Mouse (Mus musculus) forebrain, embryonic 16.5 days (tissue): ENCODE data around the gene Fgd6. TPM values are rescaled to one million over a fixed set of nuclear protein-coding genes. Genes with fewer than 3 reads are reported as not detected.

Source experiments
- ATAC-seq: fragments of 200-750 bp; cut with Nextera tagmentation; 2 replicates; pipeline ENCODE4 v1.8.0; 2017; ENCODE audit warnings: mild to moderate bottlenecking, moderate library complexity
- H3K27ac ChIP-seq: fragments of 300-500 bp; sonication (generic); 2 replicates; pipeline ENCODE4 v1.5.1; 2014; ENCODE audit warnings: low read length, control low read depth
- H3K27me3 ChIP-seq: fragments of 300-500 bp; sonication (generic); replicated peaks from 2 replicates; pipeline ENCODE4 v1.6.1; 2014; ENCODE audit warnings: low read length; ENCODE audit not compliant: control insufficient read depth, insufficient read depth
- H3K36me3 ChIP-seq: fragments of 300-500 bp; sonication (generic); 2 replicates; pipeline ENCODE4 v1.6.1; 2014; ENCODE audit not compliant: control insufficient read depth, insufficient read depth
- H3K4me1 ChIP-seq: fragments of 300-500 bp; sonication (generic); replicated peaks from 2 replicates; pipeline ENCODE4 v1.6.1; 2014; ENCODE audit warnings: low read length; ENCODE audit not compliant: control insufficient read depth, insufficient read depth
- H3K4me2 ChIP-seq: fragments of 300-500 bp; sonication (generic); 2 replicates; pipeline ENCODE4 v1.6.1; 2014; ENCODE audit warnings: mild to moderate bottlenecking, low read length, control low read depth
- H3K4me3 ChIP-seq: fragments of 300-500 bp; sonication (generic); replicated peaks from 2 replicates; pipeline ENCODE4 v1.5.1; 2014; ENCODE audit warnings: mild to moderate bottlenecking, low read length, control low read depth
- H3K9ac ChIP-seq: fragments of 300-500 bp; sonication (generic); replicated peaks from 2 replicates; pipeline ENCODE4 v1.6.1; 2014; ENCODE audit warnings: low read depth, low read length, control low read depth
- H3K9me3 ChIP-seq: fragments of 300-500 bp; sonication (generic); 2 replicates; pipeline ENCODE4 v1.6.1; 2016; ENCODE audit warnings: low read length; ENCODE audit not compliant: control insufficient read depth
- WGBS: fragments of 180-500 bp; shearing (Covaris S2); extraction: QIAGEN DNeasy Blood & Tissue Kit; methylation state at CpG from one replicate; pipeline ENCODE4 v1.1.7; 2014; 5-methylcytosine and 5-hydroxymethylcytosine counted together
- polyA plus RNA-seq: library from polyadenylated mRNA; unstranded; fragments of >200 nt; fragmentation: Nextera tagmentation; extraction: Ambion mirVana; gene quantifications from 2 replicates; pipeline ENCODE4 v1.2.1, GENCODE M21; 2015

Gene Fgd6
- polyA plus RNA-seq, 1 experiment from 2014 or later = 1.6 TPM

- no peaks in the 10 kb centered on the region for H3K9me3 ChIP-seq
- H3K36me3 ChIP-seq = no peaks in the 10 kb centered on the region
- H3K4me3 ChIP-seq = no peak overlapping the region
- no peak for ATAC-seq
- H3K27me3 ChIP-seq = no peaks in the 10 kb centered on the region
- no peak overlapping the region for H3K9ac ChIP-seq
- peaks cover 15% of the 10 kb centered on the region for H3K4me1 ChIP-seq
- H3K4me2 ChIP-seq = no peak overlapping the region
- H3K27ac ChIP-seq = no peak overlapping the region
- 82% methylated on average over 4 of the region's 4 CpGs for WGBS
These were observed 115.7 kb downstream of the Fgd6 start for GRCm38 (mm10) chr10:94151488-94151887.

GRCm38 (mm10) chr10:94153841-94154240, 118.0 kb downstream of the Fgd6 start:
- H3K9me3 ChIP-seq = no peaks in the 10 kb centered on the region

GRCm38 (mm10) chr10:94158962-94159361, 123.2 kb downstream of the Fgd6 start:
- 88% methylated on average over 6 of the region's 6 CpGs for WGBS
- H3K9me3 ChIP-seq = no peaks in the 10 kb centered on the region
- no peak overlapping the region for H3K4me2 ChIP-seq
- H3K4me1 ChIP-seq = no peaks in the 10 kb centered on the region
- H3K4me3 ChIP-seq = no peak overlapping the region
- no peak overlapping the region for H3K27ac ChIP-seq
- no peak overlapping the region for H3K9ac ChIP-seq
- H3K36me3 ChIP-seq = peaks cover 10% of the 10 kb centered on the region
- no peaks in the 10 kb centered on the region for H3K27me3 ChIP-seq
- no peak for ATAC-seq

More at GRCm38 (mm10) chr10:94153841-94154240, 118.0 kb downstream of the Fgd6 start:
- ATAC-seq = no peak
- Histone ChIP-seq H3K9ac (no peak overlapping the region), H3K4me1 (peaks cover 7% of the 10 kb centered on the region), H3K36me3 (no peaks in the 10 kb centered on the region), H3K27me3 (no peaks in the 10 kb centered on the region), H3K27ac (no peak overlapping the region), H3K4me2 (no peak overlapping the region), H3K4me3 (no peak overlapping the region)

- no peak for ATAC-seq
- 95% methylated on average over 4 of the region's 4 CpGs for WGBS
- no peak overlapping the region for H3K27ac ChIP-seq
- peaks cover 10% of the 10 kb centered on the region for H3K36me3 ChIP-seq
- no peak overlapping the region for H3K9ac ChIP-seq
- H3K4me2 ChIP-seq = no peak overlapping the region
- H3K4me1 ChIP-seq = no peaks in the 10 kb centered on the region
- no peaks in the 10 kb centered on the region for H3K9me3 ChIP-seq
- H3K27me3 ChIP-seq = no peaks in the 10 kb centered on the region
- no peak overlapping the region for H3K4me3 ChIP-seq
These were observed 123.6 kb downstream of the Fgd6 start for GRCm38 (mm10) chr10:94159406-94159805.

GRCm38 (mm10) chr10:94161051-94161765, 125.4 kb downstream of the Fgd6 start:
- Histone ChIP-seq H3K4me3 (no peak overlapping the region), H3K4me1 (no peaks in the 10 kb centered on the region), H3K9ac (no peak overlapping the region), H3K4me2 (no peak overlapping the region), H3K27me3 (no peaks in the 10 kb centered on the region), H3K9me3 (no peaks in the 10 kb centered on the region), H3K27ac (no peak overlapping the region), H3K36me3 (peaks cover 12% of the 10 kb centered on the region)
- 98% methylated on average over 5 of the region's 5 CpGs for WGBS
- no peak for ATAC-seq

- H3K4me2 ChIP-seq = no peak overlapping the region
- no peak overlapping the region for H3K4me3 ChIP-seq
- 97% methylated on average over 7 of the region's 7 CpGs for WGBS
- no peak overlapping the region for H3K27ac ChIP-seq
- no peak overlapping the region for H3K9ac ChIP-seq
- no peak for ATAC-seq
- peaks cover 3% of the 10 kb centered on the region; the same call in 1 of the 2 replicates for H3K4me1 ChIP-seq
- H3K36me3 ChIP-seq = peaks cover 13% of the 10 kb centered on the region
- H3K27me3 ChIP-seq = no peaks in the 10 kb centered on the region
- no peaks in the 10 kb centered on the region for H3K9me3 ChIP-seq
These were observed 126.2 kb downstream of the Fgd6 start for GRCm38 (mm10) chr10:94162031-94162430.

GRCm38 (mm10) chr10:94164104-94164845, 128.5 kb downstream of the Fgd6 start:
- no peak overlapping the region for H3K9ac ChIP-seq
- 90% methylated on average over 5 of the region's 5 CpGs for WGBS
- H3K4me2 ChIP-seq = no peak overlapping the region
- peaks cover 13% of the 10 kb centered on the region for H3K36me3 ChIP-seq
- peaks cover 4% of the 10 kb centered on the region; the same call in 1 of the 2 replicates for H3K4me1 ChIP-seq
- H3K9me3 ChIP-seq = no peaks in the 10 kb centered on the region
- H3K4me3 ChIP-seq = no peak overlapping the region
- no peak overlapping the region for H3K27ac ChIP-seq
- no peaks in the 10 kb centered on the region for H3K27me3 ChIP-seq
- ATAC-seq = no peak

GRCm38 (mm10) chr10:94165426-94165825, 129.6 kb downstream of the Fgd6 start:
- H3K4me3 ChIP-seq = no peak overlapping the region
- H3K4me2 ChIP-seq = no peak overlapping the region
- H3K4me1 ChIP-seq = peaks cover 4% of the 10 kb centered on the region; the same call in 1 of the 2 replicates
- peaks cover 22% of the 10 kb centered on the region for H3K36me3 ChIP-seq
- WGBS = 92% methylated on average over 16 of the region's 16 CpGs
- no peak overlapping the region for H3K27ac ChIP-seq
- H3K9me3 ChIP-seq = no peaks in the 10 kb centered on the region
- H3K27me3 ChIP-seq = no peaks in the 10 kb centered on the region
- no peak overlapping the region for H3K9ac ChIP-seq
- no peak for ATAC-seq

GRCm38 (mm10) chr10:94167051-94167750, 131.4 kb downstream of the Fgd6 start:
- no peaks in the 10 kb centered on the region for H3K27me3 ChIP-seq
- H3K4me2 ChIP-seq = no peak overlapping the region
- H3K36me3 ChIP-seq = peaks cover 17% of the 10 kb centered on the region
- H3K9me3 ChIP-seq = no peaks in the 10 kb centered on the region
- H3K27ac ChIP-seq = no peak overlapping the region
- H3K4me3 ChIP-seq = no peak overlapping the region
- WGBS = 52% methylated on average over 11 of the region's 11 CpGs
- H3K4me1 ChIP-seq = peaks cover 12% of the 10 kb centered on the region
- peak; percentile 18; the same call in 1 of the 2 replicates for ATAC-seq
- no peak overlapping the region for H3K9ac ChIP-seq
